Mouse (Mus musculus): Measurements from ENCODE around the gene Slc8a2. TPM values are rescaled to one million over a fixed set of nuclear protein-coding genes. Genes with fewer than 3 reads are reported as not detected.
A peak's percentile ranks its signal among the peaks of the same experiment; 100 is the strongest.

Gene Slc8a2
- polyA plus RNA-seq, 1 experiment: 1.5 TPM

GRCm38 (mm10) chr7:16161302-16161701 lies 31.7 kb downstream of the Slc8a2 start:
- Histone ChIP-seq H3K27me3 (ENCODE audit: control insufficient read depth, insufficient read depth, low read length) (peaks cover 6% of the 10 kb centered on the region; the same call in 1 of the 2 replicates), H3K27ac (ENCODE audit: insufficient read depth, low read depth, low read length) (no peak overlapping the region), H3K4me1 (ENCODE audit: control insufficient read depth, insufficient read depth, insufficient read length, low read length) (no peaks in the 10 kb centered on the region; the same call in 1 of the 2 replicates), H3K4me3 (ENCODE audit: low read depth, low read length) (no peak overlapping the region), H3K36me3 (ENCODE audit: control insufficient read depth, insufficient read depth, low read length) (no peaks in the 10 kb centered on the region)
- TF ChIP-seq CTCF (IDR thresholded peaks at IDR 0.05; ENCODE audit: extremely low read depth, insufficient read length, insufficient replicate concordance, low read depth, low read length) (no peak), POLR2A (IDR thresholded peaks at IDR 0.05; ENCODE audit: low read depth, low read length) (no peak)
- 83% methylated on average over 9 of the region's 9 CpGs for WGBS

GRCm38 (mm10) chr7:16162036-16162435 lies 32.4 kb downstream of the Slc8a2 start:
- 65% methylated on average over 7 of the region's 7 CpGs for WGBS
- TF ChIP-seq CTCF (IDR thresholded peaks at IDR 0.05; ENCODE audit: extremely low read depth, insufficient read length, insufficient replicate concordance, low read depth, low read length) (no peak), POLR2A (IDR thresholded peaks at IDR 0.05; ENCODE audit: low read depth, low read length) (no peak)
- H3K27ac ChIP-seq (ENCODE audit: insufficient read depth, low read depth, low read length): no peak overlapping the region
- no peaks in the 10 kb centered on the region; the same call in 1 of the 2 replicates for H3K4me1 ChIP-seq (ENCODE audit: control insufficient read depth, insufficient read depth, insufficient read length, low read length)
- H3K4me3 ChIP-seq (ENCODE audit: low read depth, low read length): no peak overlapping the region
- peaks cover 6% of the 10 kb centered on the region; the same call in 1 of the 2 replicates for H3K27me3 ChIP-seq (ENCODE audit: control insufficient read depth, insufficient read depth, low read length)
- H3K36me3 ChIP-seq (ENCODE audit: control insufficient read depth, insufficient read depth, low read length): no peaks in the 10 kb centered on the region

GRCm38 (mm10) chr7:16172141-16172581 lies 42.5 kb downstream of the Slc8a2 start:
- peaks cover 2% of the 10 kb centered on the region for H3K4me1 ChIP-seq (ENCODE audit: control insufficient read depth, insufficient read depth, insufficient read length, low read length)
- H3K4me3 ChIP-seq (ENCODE audit: low read depth, low read length): no peak overlapping the region
- no peaks in the 10 kb centered on the region for H3K36me3 ChIP-seq (ENCODE audit: control insufficient read depth, insufficient read depth, low read length)
- WGBS: 38% methylated on average over 1 of the region's 1 CpGs
- 0 out of 2 replicates have a peak, but pooled peaks cover 4% of the 10 kb centered on the region for H3K27me3 ChIP-seq (ENCODE audit: control insufficient read depth, insufficient read depth, low read length)
- H3K27ac ChIP-seq (ENCODE audit: insufficient read depth, low read depth, low read length): no peak overlapping the region
- TF ChIP-seq POLR2A (IDR thresholded peaks at IDR 0.05; ENCODE audit: low read depth, low read length): no peak
- TF ChIP-seq CTCF (IDR thresholded peaks at IDR 0.05; ENCODE audit: extremely low read depth, insufficient read length, insufficient replicate concordance, low read depth, low read length): no peak

GRCm38 (mm10) chr7:16172586-16173140 lies 43.0 kb downstream of the Slc8a2 start:
- Histone ChIP-seq H3K4me3 (ENCODE audit: low read depth, low read length) (no peak overlapping the region), H3K4me1 (ENCODE audit: control insufficient read depth, insufficient read depth, insufficient read length, low read length) (peaks cover 2% of the 10 kb centered on the region), H3K27me3 (ENCODE audit: control insufficient read depth, insufficient read depth, low read length) (0 out of 2 replicates have a peak, but pooled peaks cover 4% of the 10 kb centered on the region), H3K27ac (ENCODE audit: insufficient read depth, low read depth, low read length) (no peak overlapping the region), H3K36me3 (ENCODE audit: control insufficient read depth, insufficient read depth, low read length) (no peaks in the 10 kb centered on the region)
- TF ChIP-seq CTCF (IDR thresholded peaks at IDR 0.05; ENCODE audit: extremely low read depth, insufficient read length, insufficient replicate concordance, low read depth, low read length) (no peak), POLR2A (IDR thresholded peaks at IDR 0.05; ENCODE audit: low read depth, low read length) (no peak)
- 38% methylated on average over 1 of the region's 1 CpGs for WGBS

- H3K27ac ChIP-seq (ENCODE audit: insufficient read depth, low read depth, low read length): no peak overlapping the region
- H3K36me3 ChIP-seq (ENCODE audit: control insufficient read depth, insufficient read depth, low read length): no peaks in the 10 kb centered on the region
- peaks cover 2% of the 10 kb centered on the region for H3K4me1 ChIP-seq (ENCODE audit: control insufficient read depth, insufficient read depth, insufficient read length, low read length)
- no peak overlapping the region for H3K4me3 ChIP-seq (ENCODE audit: low read depth, low read length)
- 0 out of 2 replicates have a peak, but pooled peaks cover 4% of the 10 kb centered on the region for H3K27me3 ChIP-seq (ENCODE audit: control insufficient read depth, insufficient read depth, low read length)
- TF ChIP-seq CTCF (IDR thresholded peaks at IDR 0.05; ENCODE audit: extremely low read depth, insufficient read length, insufficient replicate concordance, low read depth, low read length) (no peak), POLR2A (IDR thresholded peaks at IDR 0.05; ENCODE audit: low read depth, low read length) (no peak)
- 60% methylated on average over 5 of the region's 5 CpGs for WGBS
Observed at GRCm38 (mm10) chr7:16173146-16173545, 43.5 kb downstream of the Slc8a2 start.

- peak within 1 kb of the TSS; percentile 83 for H3K4me3 ChIP-seq (ENCODE audit: low read depth, low read length)
- H3K27me3 ChIP-seq (ENCODE audit: control insufficient read depth, insufficient read depth, low read length): 0 out of 2 replicates have a peak, but pooled peaks cover 4% of the 10 kb centered on the region
- H3K27ac ChIP-seq (ENCODE audit: insufficient read depth, low read depth, low read length): no peak within 1 kb of the TSS
- TF ChIP-seq POLR2A (IDR thresholded peaks at IDR 0.05; ENCODE audit: low read depth, low read length) (no peak), CTCF (IDR thresholded peaks at IDR 0.05; ENCODE audit: extremely low read depth, insufficient read length, insufficient replicate concordance, low read depth, low read length) (no peak)
- no peaks in the 10 kb centered on the region for H3K36me3 ChIP-seq (ENCODE audit: control insufficient read depth, insufficient read depth, low read length)
- H3K4me1 ChIP-seq (ENCODE audit: control insufficient read depth, insufficient read depth, insufficient read length, low read length): peaks cover 2% of the 10 kb centered on the region
- 2% methylated on average over 42 of the region's 42 CpGs for WGBS
Observed at GRCm38 (mm10) chr7:16174597-16175541, 45.2 kb downstream of the Slc8a2 start, which contains the start of gene Meis3. Meis3 (plus strand) TSS chr7:16175090.

GRCm38 (mm10) chr7:16175542-16175931 lies 45.9 kb downstream of the Slc8a2 start:
- no peaks in the 10 kb centered on the region for H3K36me3 ChIP-seq (ENCODE audit: control insufficient read depth, insufficient read depth, low read length)
- WGBS: 2% methylated on average over 10 of the region's 10 CpGs

More at GRCm38 (mm10) chr7:16175542-16175931, 45.9 kb downstream of the Slc8a2 start:
- TF ChIP-seq CTCF (IDR thresholded peaks at IDR 0.05; ENCODE audit: extremely low read depth, insufficient read length, insufficient replicate concordance, low read depth, low read length) (no peak), POLR2A (IDR thresholded peaks at IDR 0.05; ENCODE audit: low read depth, low read length) (no peak)
- 0 out of 2 replicates have a peak, but pooled peaks cover 4% of the 10 kb centered on the region for H3K27me3 ChIP-seq (ENCODE audit: control insufficient read depth, insufficient read depth, low read length)
- peak overlapping the region; percentile 83 for H3K4me3 ChIP-seq (ENCODE audit: low read depth, low read length)
- H3K4me1 ChIP-seq (ENCODE audit: control insufficient read depth, insufficient read depth, insufficient read length, low read length): peaks cover 2% of the 10 kb centered on the region
- H3K27ac ChIP-seq (ENCODE audit: insufficient read depth, low read depth, low read length): no peak overlapping the region

Measured in small intestine, adult 2 months (tissue).